Mouse (Mus musculus): ENCODE measurements around the gene Lingo4.

Lingo4 gene

DNA sequence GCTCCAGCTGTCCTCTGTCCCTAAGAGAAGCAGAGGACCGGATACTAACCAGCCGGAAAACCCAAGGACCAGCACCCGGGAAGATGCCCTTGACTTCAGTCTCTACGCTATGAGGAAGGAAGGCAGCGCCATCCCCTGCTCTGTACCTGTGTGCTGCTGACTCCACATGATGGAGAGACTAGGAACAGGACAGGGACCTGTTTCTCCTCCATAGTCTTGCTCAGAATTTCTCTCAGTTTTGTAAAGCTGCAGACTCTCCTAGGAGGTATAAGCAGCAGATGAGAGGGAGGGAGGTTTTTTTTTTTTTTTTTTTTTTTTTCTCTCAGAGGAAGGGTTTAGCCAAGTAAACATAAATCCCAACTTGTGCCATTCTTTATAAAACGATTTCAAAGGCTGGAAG lies at the start of gene Lingo4:
Gene Lingo4, plus strand, starts transcription at position 301 of the 400 bp plus-strand sequence.
- in situ Hi-C loops (cut with MboI, MseI): no loop called here

DNA sequence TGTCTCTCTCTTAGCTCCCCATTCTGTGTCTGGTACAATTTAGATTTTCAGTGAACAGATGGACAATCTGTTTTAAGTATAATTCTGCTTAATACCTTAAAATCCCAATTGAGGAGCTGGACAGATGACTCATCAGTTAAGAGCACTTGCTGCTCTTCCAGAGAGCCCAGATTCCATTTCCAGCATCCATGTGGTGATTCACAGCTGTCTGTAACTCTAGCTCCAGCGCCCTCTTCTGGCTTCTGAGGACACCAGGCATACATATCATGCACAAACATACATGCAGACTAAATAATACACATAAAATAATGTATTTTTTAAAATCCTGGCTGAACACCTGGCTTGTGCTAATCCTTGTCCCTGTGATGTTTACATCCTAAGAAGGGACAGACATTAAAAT lies 37.5 kb upstream of the Lingo4 start:
- in situ Hi-C loops (cut with MboI, MseI): loop anchor here (10.0 kb wide), 1 partner anchor 244 kb away; no protein-coding TSS in a partner anchor

- in situ Hi-C loops (cut with MboI, MseI): loop anchor here (10.0 kb wide), 1 partner anchor 243 kb away; no protein-coding TSS in a partner anchor
Observed at GRCm38 (mm10) chr3:94362138-94362537, 36.2 kb upstream of the Lingo4 start, which contains the start of gene C2cd4d. Gene C2cd4d (plus strand): TSS chr3:94362438.

- in situ Hi-C loops (cut with MboI, MseI): loop anchor here (10.0 kb wide), 1 partner anchor 241 kb away; no protein-coding TSS in a partner anchor
Observed at GRCm38 (mm10) chr3:94363291-94364153, 34.8 kb upstream of the Lingo4 start.

DNA sequence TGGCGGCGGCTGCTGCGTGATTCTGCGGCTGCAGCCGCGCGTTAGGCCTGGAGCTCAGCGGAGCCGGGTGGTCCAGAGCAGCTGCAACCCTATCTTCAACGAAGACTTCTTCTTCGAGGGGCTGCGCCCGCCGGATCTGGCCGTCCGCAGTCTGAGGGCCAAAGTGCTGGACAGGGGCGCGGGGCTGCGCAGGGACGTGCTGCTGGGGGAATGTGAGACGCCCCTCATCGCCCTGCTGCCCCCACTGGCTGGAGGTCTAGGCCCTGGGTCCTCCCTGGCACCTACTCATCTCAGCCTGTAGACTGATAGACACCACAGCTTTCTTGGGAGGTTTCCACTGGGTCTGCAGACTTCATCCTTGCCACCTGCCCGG lies 34.2 kb upstream of the Lingo4 start:
- in situ Hi-C loops (cut with MboI, MseI): loop anchor here (10.0 kb wide), 1 partner anchor 241 kb away; no protein-coding TSS in a partner anchor

GRCm38 (mm10) chr3:94366761-94367160 lies 31.6 kb upstream of the Lingo4 start:
- in situ Hi-C loops (cut with MboI, MseI): loop anchor here (5.0 to 10.0 kb wide), 3 partner anchors 36 to 238 kb away; no protein-coding TSS in a partner anchor

- in situ Hi-C loops (cut with MboI, MseI): loop anchor here (5.0 to 10.0 kb wide), 3 partner anchors 35 to 237 kb away; no protein-coding TSS in a partner anchor
Observed at GRCm38 (mm10) chr3:94367511-94367910, 30.8 kb upstream of the Lingo4 start.

GRCm38 (mm10) chr3:94368631-94369030 lies 29.7 kb upstream of the Lingo4 start:
- in situ Hi-C loops (cut with MboI, MseI): loop anchor here (5.0 to 10.0 kb wide), 3 partner anchors 34 to 236 kb away; no protein-coding TSS in a partner anchor

GRCm38 (mm10) chr3:94369709-94370108 lies 28.6 kb upstream of the Lingo4 start:
- in situ Hi-C loops (cut with MboI, MseI): loop anchor here (5.0 to 10.0 kb wide), 3 partner anchors 33 to 235 kb away; no protein-coding TSS in a partner anchor

GRCm38 (mm10) chr3:94371637-94372036 lies 26.7 kb upstream of the Lingo4 start:
- in situ Hi-C loops (cut with MboI, MseI): no loop called here

GRCm38 (mm10) chr3:94372038-94372437 lies 26.3 kb upstream of the Lingo4 start:
- in situ Hi-C loops (cut with MboI, MseI): no loop called here

- in situ Hi-C loops (cut with MboI, MseI): no loop called here
Observed at GRCm38 (mm10) chr3:94372641-94373040, 25.7 kb upstream of the Lingo4 start, which contains the start of gene Rorc. Gene Rorc (plus strand): TSS chr3:94372794.

DNA sequence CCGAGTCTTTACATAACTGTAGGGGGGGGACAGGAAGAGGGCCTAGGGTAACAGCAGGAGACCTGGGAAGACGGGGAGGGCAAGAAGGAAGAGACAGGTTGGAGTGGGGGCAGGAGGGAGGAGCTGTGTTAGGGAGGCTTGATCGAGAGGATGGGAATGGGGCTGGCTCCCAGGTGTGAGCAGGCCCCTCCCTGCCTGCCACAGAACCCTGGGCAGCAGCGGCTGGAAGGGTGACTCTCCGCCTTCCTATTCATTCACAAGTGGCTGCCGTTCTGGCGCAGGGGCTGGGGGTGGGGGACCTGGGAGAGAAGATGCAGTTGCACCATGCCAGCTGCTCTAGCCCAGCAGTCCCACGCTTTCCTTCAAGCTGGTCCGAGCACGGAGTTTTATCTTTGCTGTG lies 25.2 kb upstream of the Lingo4 start:
- in situ Hi-C loops (cut with MboI, MseI): no loop called here

- in situ Hi-C loops (cut with MboI, MseI): no loop called here
Observed at GRCm38 (mm10) chr3:94373597-94374011, 24.7 kb upstream of the Lingo4 start.

DNA sequence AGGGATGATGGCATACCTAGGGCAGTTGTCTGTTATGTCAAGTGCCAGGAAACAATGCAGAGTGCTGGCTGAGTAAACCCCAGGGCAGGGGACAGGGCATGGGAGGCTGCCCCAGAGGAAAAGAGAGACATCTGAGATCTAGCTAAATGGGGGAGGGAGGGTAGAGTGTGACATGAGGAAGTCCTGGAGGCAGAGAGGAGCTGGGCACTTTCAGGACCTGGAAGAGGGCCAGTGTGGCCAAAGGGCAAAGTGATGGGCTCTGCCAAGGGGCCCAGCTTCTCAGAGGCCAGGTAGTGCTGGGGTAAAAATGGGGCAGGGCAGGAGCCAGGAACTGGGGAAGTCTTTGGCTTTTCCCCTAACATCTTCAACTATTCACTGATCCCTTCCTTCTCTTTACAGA lies 23.7 kb upstream of the Lingo4 start:
- in situ Hi-C loops (cut with MboI, MseI): no loop called here

GRCm38 (mm10) chr3:94375146-94375545 lies 23.2 kb upstream of the Lingo4 start:
- in situ Hi-C loops (cut with MboI, MseI): no loop called here

- in situ Hi-C loops (cut with MboI, MseI): no loop called here
Observed at GRCm38 (mm10) chr3:94375861-94376260, 22.5 kb upstream of the Lingo4 start.

- in situ Hi-C loops (cut with MboI, MseI): no loop called here
Observed at GRCm38 (mm10) chr3:94377028-94377923, 21.0 kb upstream of the Lingo4 start.

DNA sequence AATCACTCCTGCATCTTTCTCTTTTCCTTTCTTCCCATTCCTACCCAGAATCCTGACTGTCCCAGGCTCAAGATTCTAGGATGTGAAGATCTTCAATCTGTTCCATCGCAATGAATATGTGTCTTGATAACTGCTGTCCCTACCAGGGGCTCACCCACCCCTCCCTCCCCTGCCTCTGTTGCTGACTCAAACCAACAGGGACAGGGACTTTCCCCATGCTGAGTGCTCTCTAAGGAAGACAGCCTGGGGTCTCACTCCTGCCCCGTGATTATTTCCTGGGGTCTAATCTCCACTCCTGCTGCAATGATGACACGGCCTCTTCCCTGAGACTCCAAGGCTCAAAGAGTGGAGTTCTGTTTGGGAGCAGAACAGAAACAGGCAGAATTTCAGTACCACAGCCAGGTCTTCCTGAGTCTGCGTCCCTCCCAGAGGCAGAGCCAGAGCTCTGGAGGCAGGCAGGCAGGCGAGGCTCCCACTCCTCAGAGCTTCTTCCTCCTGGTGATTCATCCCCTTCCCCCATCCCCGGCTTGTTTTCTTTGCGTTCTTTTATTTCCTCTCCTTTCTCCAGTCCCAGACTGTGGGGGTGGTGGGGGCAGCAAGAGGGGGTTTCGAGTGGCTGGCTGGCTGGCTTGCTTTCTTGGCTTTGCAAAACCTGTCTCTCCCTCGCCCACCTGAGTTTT lies 18.3 kb upstream of the Lingo4 start:
- in situ Hi-C loops (cut with MboI, MseI): no loop called here

GRCm38 (mm10) chr3:94382308-94382707 lies 16.0 kb upstream of the Lingo4 start:
- in situ Hi-C loops (cut with MboI, MseI): no loop called here

- in situ Hi-C loops (cut with MboI, MseI): no loop called here
Observed at GRCm38 (mm10) chr3:94383476-94383875, 14.8 kb upstream of the Lingo4 start.
